Mouse (Mus musculus) layer of hippocampus, postnatal 36 days (tissue): ENCODE measurements around the gene Idh3a. TPM values are rescaled to one million over a fixed set of nuclear protein-coding genes. Genes with fewer than 3 reads are reported as not detected.

Source experiments
- DNase-seq, 2 experiments: peaks; one replicate each; pipeline ENCODE4 v3.0.0; 2022
- total RNA-seq, 2 experiments: library from RNA; stranded (reverse); gene quantifications; 2 replicates each; pipeline ENCODE4 v1.2.3; 2021

The Idh3a gene
- total RNA-seq, 2 experiments from 2014 or later, result 174 to 183 TPM

- no peak for DNase-seq
Measured at GRCm38 (mm10) chr9:54652778-54653177, 66.6 kb downstream of the Idh3a start.

Other genes starting within 250 kb of the Idh3a start
- gene Dmxl2, start 84.7 kb upstream of the Idh3a start, total RNA-seq, result 100 to 1,000 TPM; 206 to 213 TPM
- under 1 TPM in 1 of 2 experiments, not detected in 1; 0.20 TPM for gene Sh2d7, start 47.4 kb upstream of the Idh3a start, total RNA-seq
- 10 to 100 TPM; 21.6 to 22.0 TPM for gene Cib2, start 26.1 kb upstream of the Idh3a start, total RNA-seq
- gene Acsbg1, start 75.5 kb downstream of the Idh3a start, total RNA-seq, result 100 to 1,000 TPM; 110 to 111 TPM
- gene Dnaja4, start 112.5 kb downstream of the Idh3a start, total RNA-seq, result 10 to 100 TPM; 52.4 to 57.9 TPM
- 10 to 100 TPM; 60.9 to 62.5 TPM for gene Wdr61, start 148.2 kb downstream of the Idh3a start, total RNA-seq
- 1 to 10 TPM; 1.2 TPM for gene Crabp1, start 178.4 kb downstream of the Idh3a start, total RNA-seq